Mouse (Mus musculus) lung, embryonic 14.5 days (tissue): ENCODE results near the gene Tead1. TPM values are rescaled to one million over a fixed set of nuclear protein-coding genes. Genes with fewer than 3 reads are reported as not detected.

ENCODE experiments used
- ATAC-seq: fragments of 200-750 bp; cut with Nextera tagmentation; 2 replicates; pipeline ENCODE4 v1.8.0; 2017; ENCODE audit warnings: mild to moderate bottlenecking, moderate TSS enrichment, moderate library complexity; ENCODE audit not compliant: insufficient read depth
- DNase-seq: peaks from one replicate; pipeline ENCODE4 v3.0.0-alpha.2; 2015
- H3K27ac ChIP-seq: fragments of 300-500 bp; sonication (generic); 2 replicates; pipeline ENCODE4 v1.5.1; 2014; ENCODE audit warnings: low read depth, mild to moderate bottlenecking, moderate library complexity
- H3K27me3 ChIP-seq: fragments of 300-500 bp; sonication (generic); 2 replicates; pipeline ENCODE4 v1.6.1; 2014; ENCODE audit warnings: low read length, control low read depth; ENCODE audit not compliant: insufficient read depth
- H3K36me3 ChIP-seq: fragments of 300-500 bp; sonication (generic); 2 replicates; pipeline ENCODE4 v1.6.1; 2014; ENCODE audit warnings: control low read depth; ENCODE audit not compliant: insufficient read depth
- H3K4me1 ChIP-seq: fragments of 300-500 bp; sonication (generic); 2 replicates; pipeline ENCODE4 v1.6.1; 2014; ENCODE audit warnings: antibody characterized with exemption, control low read depth; ENCODE audit not compliant: insufficient read depth
- H3K4me2 ChIP-seq: fragments of 300-500 bp; sonication (generic); 2 replicates; pipeline ENCODE4 v1.6.1; 2014; ENCODE audit warnings: mild to moderate bottlenecking
- H3K4me3 ChIP-seq: fragments of 300-500 bp; sonication (generic); 2 replicates; pipeline ENCODE4 v1.5.1; 2014; ENCODE audit warnings: low read depth, low read length
- H3K9ac ChIP-seq: fragments of 300-500 bp; sonication (generic); 2 replicates; pipeline ENCODE4 v1.6.1; 2014
- H3K9me3 ChIP-seq: fragments of 300-500 bp; sonication (generic); 2 replicates; pipeline ENCODE4 v1.6.1; 2016; ENCODE audit warnings: low read depth, low read length, control low read depth
- CTCF ChIP-seq: IDR thresholded peaks from 2 replicates; pipeline ENCODE4 v1.5.1; 2016; ENCODE audit warnings: antibody characterized with exemption, low read depth
- WGBS: fragments of 180-500 bp; shearing (Covaris S2); extraction: QIAGEN DNeasy Blood & Tissue Kit; methylation state at CpG from one replicate; pipeline ENCODE4 v1.1.7; 2014; 5-methylcytosine and 5-hydroxymethylcytosine counted together
- polyA plus RNA-seq: library from polyadenylated mRNA; unstranded; fragments of >200 nt; fragmentation: Nextera tagmentation; extraction: Ambion mirVana; gene quantifications from 2 replicates; pipeline ENCODE4 v1.2.1, GENCODE M21; 2014

Gene Tead1
- polyA plus RNA-seq, 1 experiment from 2014 or later: 27.6 TPM

DNA sequence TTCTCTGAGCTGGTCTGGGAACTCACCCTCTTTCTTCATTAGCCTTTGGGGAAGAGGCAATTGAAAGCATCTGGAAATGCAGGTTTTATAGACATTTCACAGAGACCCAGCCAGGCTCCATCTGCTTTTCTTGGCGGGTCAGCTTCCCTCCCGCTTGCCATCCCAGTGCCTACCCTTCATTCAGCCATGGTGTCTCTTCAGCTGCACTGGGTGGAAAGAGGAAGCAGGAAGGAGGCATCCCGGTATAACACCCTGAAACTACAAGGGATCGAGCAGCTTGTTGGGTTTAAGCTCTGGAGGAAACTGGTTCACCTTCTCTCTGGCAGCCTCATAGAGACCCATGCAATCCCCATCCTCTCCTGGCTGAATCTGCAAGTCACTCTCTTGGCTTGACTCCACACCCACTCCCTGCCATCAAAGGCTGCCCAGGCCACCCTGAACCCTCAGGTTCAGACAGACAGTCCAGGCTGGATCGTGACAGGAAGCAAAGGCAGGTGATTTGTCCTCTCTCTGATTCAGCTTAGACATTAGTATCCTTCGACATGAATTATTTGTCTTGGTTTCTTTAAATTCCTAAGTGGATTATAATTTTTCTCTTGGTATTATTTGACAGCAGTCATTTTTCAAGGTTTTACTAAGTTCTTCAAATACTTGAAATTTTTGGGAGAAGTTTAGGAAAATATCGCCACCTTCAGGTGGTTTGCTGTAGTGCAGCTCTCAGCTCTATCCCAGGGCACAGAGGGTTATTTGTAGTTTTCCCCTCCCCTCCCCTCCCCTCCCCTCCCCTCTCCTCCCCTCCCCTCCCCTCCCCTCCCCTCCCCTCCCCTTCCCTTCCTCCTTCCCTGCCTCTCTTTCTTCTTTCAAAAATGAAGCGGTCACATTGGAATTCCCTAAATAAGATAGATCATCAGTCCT is 189.7 kb downstream of the Tead1 start:
- 0 out of 2 replicates have a peak, but pooled peaks have one; percentile 14 for ATAC-seq
- no peak overlapping the region for H3K4me3 ChIP-seq
- peak; percentile 92 for DNase-seq
- 41% methylated on average over 8 of the region's 8 CpGs for WGBS
- peaks cover 45% of the 10 kb centered on the region for H3K36me3 ChIP-seq
- H3K4me2 ChIP-seq: no peak overlapping the region
- H3K4me1 ChIP-seq: peaks cover 6% of the 10 kb centered on the region
- H3K27me3 ChIP-seq: no peaks in the 10 kb centered on the region
- H3K9ac ChIP-seq: no peak overlapping the region
- no peaks in the 10 kb centered on the region for H3K9me3 ChIP-seq
- H3K27ac ChIP-seq: peak overlapping the region; percentile 70; the same call in 1 of the 2 replicates
- TF ChIP-seq CTCF: peak; percentile 61

- H3K36me3 ChIP-seq: peaks cover 46% of the 10 kb centered on the region
- WGBS: 63% methylated on average over 7 of the region's 7 CpGs
- H3K9me3 ChIP-seq: no peaks in the 10 kb centered on the region
These were observed 192.6 kb downstream of the Tead1 start for GRCm38 (mm10) chr7:112871752-112872151.

DNA sequence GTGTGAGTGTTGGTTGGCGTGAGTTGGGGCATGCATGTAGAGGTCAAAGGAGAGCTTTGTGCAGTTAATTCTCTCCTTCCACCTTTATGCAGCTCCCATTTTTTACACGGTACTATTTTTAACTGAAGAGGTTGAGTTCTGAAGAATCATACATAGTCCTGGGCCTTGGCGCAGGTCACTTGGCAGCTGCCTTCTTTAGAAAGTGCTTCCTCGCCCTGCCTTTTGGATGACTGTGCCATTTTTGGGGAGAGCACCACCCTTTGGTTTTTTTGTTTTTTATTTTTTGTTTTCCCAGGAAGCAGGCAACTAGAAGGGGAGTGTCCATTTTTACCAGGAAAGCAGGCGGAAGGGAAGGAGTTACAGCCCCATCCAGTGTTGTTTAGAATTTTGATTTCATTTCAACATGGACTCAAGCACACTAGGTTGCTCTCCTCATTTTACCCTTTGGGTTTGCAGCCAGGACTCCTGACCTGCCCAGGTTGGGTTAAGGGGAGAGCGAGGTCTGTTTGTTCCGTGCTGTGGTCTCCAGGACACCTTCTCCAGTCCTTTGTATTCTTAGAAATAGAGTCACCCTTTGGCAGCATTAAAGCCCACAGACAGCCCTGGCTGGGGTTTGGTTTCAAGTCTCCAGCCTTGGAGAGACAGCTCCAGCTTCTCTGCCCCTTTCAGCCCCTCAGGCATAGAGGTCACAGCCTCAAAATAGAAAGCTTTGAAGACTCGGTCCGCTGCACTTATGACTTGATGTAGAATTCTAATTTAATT is 193.5 kb downstream of the Tead1 start:
- no peak overlapping the region for H3K9ac ChIP-seq
- H3K36me3 ChIP-seq: peaks cover 46% of the 10 kb centered on the region
- no peak overlapping the region for H3K4me2 ChIP-seq
- H3K9me3 ChIP-seq: no peaks in the 10 kb centered on the region
- WGBS: 86% methylated on average over 9 of the region's 9 CpGs
- no peak overlapping the region for H3K4me3 ChIP-seq
- DNase-seq (no peak), ATAC-seq (no peak)
- no peak for TF ChIP-seq CTCF
- H3K27ac ChIP-seq: no peak overlapping the region
- no peaks in the 10 kb centered on the region for H3K27me3 ChIP-seq
- peaks cover 6% of the 10 kb centered on the region for H3K4me1 ChIP-seq

More at GRCm38 (mm10) chr7:112871752-112872151, 192.6 kb downstream of the Tead1 start:
- TF ChIP-seq CTCF: 0 out of 2 replicates have a peak, but pooled peaks have one; percentile 15
- H3K4me3 ChIP-seq: no peak overlapping the region
- H3K27ac ChIP-seq: no peak overlapping the region
- peaks cover 6% of the 10 kb centered on the region for H3K4me1 ChIP-seq
- H3K4me2 ChIP-seq: no peak overlapping the region
- DNase-seq: peak; percentile 43
- H3K9ac ChIP-seq: no peak overlapping the region
- ATAC-seq: no peak
- no peaks in the 10 kb centered on the region for H3K27me3 ChIP-seq

- Histone ChIP-seq H3K9me3 (no peaks in the 10 kb centered on the region), H3K9ac (no peak overlapping the region), H3K4me1 (no peaks in the 10 kb centered on the region), H3K36me3 (peaks cover 45% of the 10 kb centered on the region), H3K27me3 (no peaks in the 10 kb centered on the region), H3K4me2 (no peak overlapping the region), H3K4me3 (no peak overlapping the region), H3K27ac (no peak overlapping the region)
- WGBS: 82% methylated on average over 10 of the region's 10 CpGs
- no peak for ATAC-seq
- DNase-seq: no peak
- TF ChIP-seq CTCF: no peak
These were observed 197.0 kb downstream of the Tead1 start for GRCm38 (mm10) chr7:112876128-112876527.

DNA sequence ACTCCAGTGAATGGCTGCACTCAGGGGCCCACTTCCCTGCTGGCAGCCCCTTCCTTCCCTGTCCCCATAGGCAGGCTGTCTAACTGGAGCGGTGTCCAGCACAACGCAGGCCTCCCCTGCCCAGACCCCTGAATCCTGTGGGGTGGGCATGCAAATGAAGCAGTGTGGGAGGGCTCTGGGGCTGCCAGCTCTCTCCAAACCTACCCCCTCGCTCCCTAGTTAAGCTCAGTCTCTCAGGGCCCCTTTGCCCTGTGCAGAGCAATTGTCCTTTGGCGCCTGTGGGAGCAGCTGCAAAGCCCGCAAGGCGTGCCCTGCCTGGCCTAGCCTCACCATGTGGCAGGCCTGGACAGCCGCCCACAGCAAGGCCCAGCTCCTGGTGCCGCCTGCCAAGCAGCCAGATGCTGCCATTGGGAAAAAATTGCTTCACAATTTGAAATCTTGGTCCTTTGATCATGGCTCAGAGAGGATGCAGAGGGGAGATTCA is 204.7 kb downstream of the Tead1 start:
- peak overlapping the region; percentile 72; the same call in 1 of the 2 replicates for H3K27ac ChIP-seq
- no peak overlapping the region for H3K4me2 ChIP-seq
- H3K9ac ChIP-seq: peak overlapping the region; percentile 9; the same call in 1 of the 2 replicates
- H3K27me3 ChIP-seq: no peaks in the 10 kb centered on the region
- peak; percentile 88 for ATAC-seq
- peaks cover 7% of the 10 kb centered on the region; the same call in 1 of the 2 replicates for H3K4me1 ChIP-seq
- 47% methylated on average over 8 of the region's 8 CpGs for WGBS
- peak; percentile 65 for DNase-seq
- TF ChIP-seq CTCF: no peak
- no peaks in the 10 kb centered on the region for H3K9me3 ChIP-seq
- no peak overlapping the region for H3K4me3 ChIP-seq
- H3K36me3 ChIP-seq: 0 out of 2 replicates have a peak, but pooled peaks cover 2% of the 10 kb centered on the region

- DNase-seq (no peak), ATAC-seq (no peak)
- no peak overlapping the region for H3K4me3 ChIP-seq
- peaks cover 7% of the 10 kb centered on the region; the same call in 1 of the 2 replicates for H3K4me1 ChIP-seq
- no peak overlapping the region for H3K9ac ChIP-seq
- WGBS: 49% methylated on average over 8 of the region's 8 CpGs
- H3K27me3 ChIP-seq: no peaks in the 10 kb centered on the region
- no peak for TF ChIP-seq CTCF
- no peak overlapping the region for H3K4me2 ChIP-seq
- H3K36me3 ChIP-seq: peaks cover 5% of the 10 kb centered on the region; the same call in 1 of the 2 replicates
- H3K9me3 ChIP-seq: no peaks in the 10 kb centered on the region
- no peak overlapping the region for H3K27ac ChIP-seq
These were observed 206.4 kb downstream of the Tead1 start for GRCm38 (mm10) chr7:112885546-112885945.

DNA sequence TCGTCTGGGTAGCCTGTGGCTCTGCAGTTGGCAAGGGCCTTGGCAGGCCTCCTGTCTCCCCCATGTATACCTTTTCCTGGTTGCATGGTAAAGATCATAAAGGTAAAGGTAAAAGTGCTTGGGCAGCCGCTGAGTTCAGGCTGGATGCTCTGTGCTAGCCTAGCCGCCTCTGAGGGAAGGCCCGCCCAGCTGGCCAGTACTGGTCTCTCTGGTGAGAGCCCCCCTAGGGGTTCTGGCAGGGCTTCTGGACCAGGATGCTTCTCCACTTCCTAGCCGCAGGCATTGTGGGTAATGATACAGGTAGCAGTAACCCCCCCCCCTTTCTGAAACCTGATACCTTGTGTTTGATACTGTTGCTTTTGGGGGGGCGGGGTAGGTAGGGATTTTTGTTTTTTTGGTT is 212.8 kb downstream of the Tead1 start:
- TF ChIP-seq CTCF: no peak
- Histone ChIP-seq H3K27ac (no peak overlapping the region), H3K4me1 (no peaks in the 10 kb centered on the region), H3K9me3 (no peaks in the 10 kb centered on the region), H3K4me3 (no peak overlapping the region), H3K4me2 (no peak overlapping the region), H3K36me3 (peaks cover 55% of the 10 kb centered on the region), H3K9ac (no peak overlapping the region), H3K27me3 (no peaks in the 10 kb centered on the region)
- no peak for DNase-seq
- 89% methylated on average over 6 of the region's 6 CpGs for WGBS
- no peak for ATAC-seq
